Mouse (Mus musculus) heart, postnatal 0 days (tissue): ENCODE measurements around the gene Sema6d. TPM values are rescaled to one million over a fixed set of nuclear protein-coding genes. Genes with fewer than 3 reads are reported as not detected.

Experiments used
- ATAC-seq: fragments of 200-750 bp; cut with Nextera tagmentation; 2 replicates; pipeline ENCODE4 v1.8.0; 2017; ENCODE audit warnings: low read depth, moderate number of reproducible peaks, moderate library complexity; ENCODE audit not compliant: insufficient read depth
- DNase-seq: peaks from one replicate; pipeline ENCODE4 v3.0.0-alpha.2; 2016; ENCODE audit warnings: low spot score
- H3K27ac ChIP-seq: fragments of 300-500 bp; sonication (generic); 2 replicates; pipeline ENCODE4 v1.5.1; 2014; ENCODE audit warnings: low read depth, mild to moderate bottlenecking
- H3K27me3 ChIP-seq: fragments of 300-500 bp; sonication (generic); 2 replicates; pipeline ENCODE4 v1.6.1; 2014; ENCODE audit warnings: low read length, mixed read lengths; ENCODE audit not compliant: control insufficient read depth, insufficient read depth
- H3K36me3 ChIP-seq: fragments of 300-500 bp; sonication (generic); replicated peaks from 2 replicates; pipeline ENCODE4 v1.6.1; 2014; ENCODE audit warnings: low read length, mixed read lengths; ENCODE audit not compliant: control insufficient read depth, insufficient read depth
- H3K4me1 ChIP-seq: fragments of 300-500 bp; sonication (generic); 2 replicates; pipeline ENCODE4 v1.6.1; 2014; ENCODE audit warnings: antibody characterized with exemption; ENCODE audit not compliant: control insufficient read depth, insufficient read depth
- H3K4me2 ChIP-seq: fragments of 300-500 bp; sonication (generic); 2 replicates; pipeline ENCODE4 v1.6.1; 2014; ENCODE audit warnings: low read depth, mild to moderate bottlenecking, low read length, moderate library complexity
- H3K4me3 ChIP-seq: fragments of 300-500 bp; sonication (generic); 2 replicates; pipeline ENCODE4 v1.5.1; 2014; ENCODE audit warnings: low read depth, low read length
- H3K9ac ChIP-seq: fragments of 300-500 bp; sonication (generic); replicated peaks from 2 replicates; pipeline ENCODE4 v1.6.1; 2014; ENCODE audit warnings: low read depth, low read length, mixed read lengths
- H3K9me3 ChIP-seq: fragments of 300-500 bp; sonication (generic); replicated peaks from 2 replicates; pipeline ENCODE4 v1.6.1; 2016; ENCODE audit warnings: low read length; ENCODE audit not compliant: control insufficient read depth
- CTCF ChIP-seq: IDR thresholded peaks from 2 replicates; pipeline ENCODE4 v1.5.1; 2016; ENCODE audit warnings: antibody characterized with exemption, control low read depth, low read depth
- EP300 ChIP-seq: IDR thresholded peaks from 2 replicates; pipeline ENCODE4 v1.6.1; 2016; ENCODE audit warnings: antibody characterized with exemption, low read depth
- WGBS: fragments of 180-500 bp; shearing (Covaris S2); extraction: QIAGEN DNeasy Blood & Tissue Kit; methylation state at CpG from one replicate; pipeline ENCODE4 v1.1.7; 2014; 5-methylcytosine and 5-hydroxymethylcytosine counted together
- polyA plus RNA-seq: library from polyadenylated mRNA; unstranded; fragments of >200 nt; fragmentation: Nextera tagmentation; extraction: Ambion mirVana; gene quantifications from 2 replicates; pipeline ENCODE4 v1.2.1, GENCODE M21; 2015
- total RNA-seq: library from RNA; depleted of rRNA; stranded (reverse); fragments of >200 nt; gene quantifications from 2 replicates; pipeline ENCODE4 v1.2.3, GENCODE M21; 2014; ENCODE audit warnings: low replicate concordance

Gene Sema6d
- total and polyA plus RNA-seq, 2 experiments from 2014 or later: 8.7 to 28.8 TPM

- no peak overlapping the region for H3K4me3 ChIP-seq
- DNase-seq: no peak
- WGBS: 44% methylated on average over 8 of the region's 8 CpGs
- H3K27me3 ChIP-seq: no peaks in the 10 kb centered on the region
- no peak for ATAC-seq
- H3K4me1 ChIP-seq: no peaks in the 10 kb centered on the region
- no peak overlapping the region for H3K27ac ChIP-seq
- H3K36me3 ChIP-seq: no peaks in the 10 kb centered on the region
- TF ChIP-seq CTCF (no peak), EP300 (no peak)
- H3K4me2 ChIP-seq: no peak overlapping the region
- no peak overlapping the region for H3K9ac ChIP-seq
- H3K9me3 ChIP-seq: no peaks in the 10 kb centered on the region
Measured at GRCm38 (mm10) chr2:124436704-124437103, 346.9 kb downstream of the Sema6d start.

GRCm38 (mm10) chr2:124444199-124444598, 354.4 kb downstream of the Sema6d start:
- H3K9me3 ChIP-seq: no peaks in the 10 kb centered on the region
- 72% methylated on average over 2 of the region's 2 CpGs for WGBS
- no peaks in the 10 kb centered on the region for H3K36me3 ChIP-seq
- H3K9ac ChIP-seq: no peak overlapping the region
- no peak for ATAC-seq
- no peak overlapping the region for H3K4me3 ChIP-seq
- H3K27ac ChIP-seq: no peak overlapping the region
- H3K27me3 ChIP-seq: no peaks in the 10 kb centered on the region
- DNase-seq: no peak
- H3K4me1 ChIP-seq: no peaks in the 10 kb centered on the region
- H3K4me2 ChIP-seq: no peak overlapping the region
- TF ChIP-seq EP300: no peak
- no peak for TF ChIP-seq CTCF

GRCm38 (mm10) chr2:124455881-124456280, 366.1 kb downstream of the Sema6d start:
- DNase-seq (no peak), ATAC-seq (peak; percentile 41; the same call in 1 of the 2 replicates)
- Histone ChIP-seq H3K4me2 (no peak overlapping the region), H3K27ac (0 out of 2 replicates have a peak overlapping the region, but pooled peaks have one; percentile 11), H3K4me3 (no peak overlapping the region), H3K27me3 (no peaks in the 10 kb centered on the region), H3K9ac (no peak overlapping the region), H3K36me3 (no peaks in the 10 kb centered on the region), H3K4me1 (peaks cover 2% of the 10 kb centered on the region; the same call in 1 of the 2 replicates), H3K9me3 (no peaks in the 10 kb centered on the region)
- WGBS: 48% methylated on average over 2 of the region's 2 CpGs
- TF ChIP-seq EP300 (no peak), CTCF (no peak)

- H3K4me1 ChIP-seq: peaks cover 13% of the 10 kb centered on the region
- ATAC-seq (no peak), DNase-seq (no peak)
- TF ChIP-seq CTCF (no peak), EP300 (no peak)
- no peak overlapping the region for H3K9ac ChIP-seq
- H3K9me3 ChIP-seq: no peaks in the 10 kb centered on the region
- 88% methylated on average over 4 of the region's 4 CpGs for WGBS
- no peak overlapping the region for H3K4me2 ChIP-seq
- H3K27ac ChIP-seq: no peak overlapping the region
- H3K4me3 ChIP-seq: no peak overlapping the region
- no peaks in the 10 kb centered on the region for H3K36me3 ChIP-seq
- H3K27me3 ChIP-seq: no peaks in the 10 kb centered on the region
Measured at GRCm38 (mm10) chr2:124456999-124457398, 367.2 kb downstream of the Sema6d start.

GRCm38 (mm10) chr2:124458028-124458427, 368.3 kb downstream of the Sema6d start:
- no peak overlapping the region for H3K27ac ChIP-seq
- no peak overlapping the region for H3K9ac ChIP-seq
- no peaks in the 10 kb centered on the region for H3K36me3 ChIP-seq
- no peak for ATAC-seq
- no peaks in the 10 kb centered on the region for H3K27me3 ChIP-seq
- H3K9me3 ChIP-seq: no peaks in the 10 kb centered on the region
- DNase-seq: no peak
- no peak overlapping the region for H3K4me3 ChIP-seq
- TF ChIP-seq CTCF (no peak), EP300 (no peak)
- 78% methylated on average over 2 of the region's 2 CpGs for WGBS
- peaks cover 14% of the 10 kb centered on the region for H3K4me1 ChIP-seq
- no peak overlapping the region for H3K4me2 ChIP-seq

- DNase-seq: peak; percentile 68
- peak; percentile 86 for ATAC-seq
- no peak overlapping the region for H3K4me2 ChIP-seq
- 7% methylated on average over 2 of the region's 2 CpGs for WGBS
- no peak for TF ChIP-seq EP300
- no peaks in the 10 kb centered on the region for H3K36me3 ChIP-seq
- H3K27me3 ChIP-seq: no peaks in the 10 kb centered on the region
- peaks cover 25% of the 10 kb centered on the region for H3K4me1 ChIP-seq
- H3K27ac ChIP-seq: peak overlapping the region; percentile 71
- no peaks in the 10 kb centered on the region for H3K9me3 ChIP-seq
- H3K4me3 ChIP-seq: no peak overlapping the region
- H3K9ac ChIP-seq: no peak overlapping the region
Measured at GRCm38 (mm10) chr2:124460956-124461355, 371.2 kb downstream of the Sema6d start.
